Mouse (Mus musculus) forebrain, embryonic 15.5 days (tissue): ENCODE data around the gene Gm49336. TPM values are rescaled to one million over a fixed set of nuclear protein-coding genes. Genes with fewer than 3 reads are reported as not detected.

ENCODE experiments used
- ATAC-seq: fragments of 200-750 bp; cut with Nextera tagmentation; replicated peaks from 2 replicates; pipeline ENCODE4 v1.8.0; 2017; ENCODE audit warnings: mild to moderate bottlenecking, moderate TSS enrichment, moderate library complexity
- H3K27ac ChIP-seq: fragments of 300-500 bp; sonication (generic); replicated peaks from 2 replicates; pipeline ENCODE4 v1.5.1; 2015; ENCODE audit warnings: mild to moderate bottlenecking, inconsistent platforms
- H3K27me3 ChIP-seq: fragments of 300-500 bp; sonication (generic); 2 replicates; pipeline ENCODE4 v1.6.1; 2015; ENCODE audit warnings: inconsistent platforms
- H3K36me3 ChIP-seq: fragments of 300-500 bp; sonication (generic); 2 replicates; pipeline ENCODE4 v1.6.1; 2015; ENCODE audit warnings: mild to moderate bottlenecking, inconsistent platforms
- H3K4me1 ChIP-seq: fragments of 300-500 bp; sonication (generic); 2 replicates; pipeline ENCODE4 v1.6.1; 2015; ENCODE audit warnings: inconsistent platforms
- H3K4me2 ChIP-seq: fragments of 300-500 bp; sonication (generic); replicated peaks from 2 replicates; pipeline ENCODE4 v1.6.1; 2015; ENCODE audit warnings: mild to moderate bottlenecking, inconsistent platforms
- H3K4me3 ChIP-seq: fragments of 300-500 bp; sonication (generic); 2 replicates; pipeline ENCODE4 v1.5.1; 2015; ENCODE audit warnings: mild to moderate bottlenecking, inconsistent platforms
- H3K9ac ChIP-seq: fragments of 300-500 bp; sonication (generic); replicated peaks from 2 replicates; pipeline ENCODE4 v1.6.1; 2015; ENCODE audit warnings: mild to moderate bottlenecking, inconsistent platforms
- H3K9me3 ChIP-seq: fragments of 300-500 bp; sonication (generic); 2 replicates; pipeline ENCODE4 v1.6.1; 2016; ENCODE audit warnings: inconsistent platforms
- WGBS: fragments of 180-500 bp; shearing (Covaris S2); methylation state at CpG from one replicate; pipeline ENCODE4 v1.1.7; 2015; ENCODE audit warnings: mixed read lengths; 5-methylcytosine and 5-hydroxymethylcytosine counted together
- polyA plus RNA-seq: library from polyadenylated mRNA; unstranded; fragments of >200 nt; fragmentation: Nextera tagmentation; extraction: Ambion mirVana; gene quantifications from 2 replicates; pipeline ENCODE4 v1.2.1, GENCODE M21; 2015

Gene Gm49336
- polyA plus RNA-seq = 53.7 and 56.6 TPM in 2 replicates

GRCm38 (mm10) chr14:60251281-60252003 is at the start of gene Gm49336, which contains the start of gene Nupl1:
Gene Gm49336 (minus strand): TSS chr14:60251507.
Gene Nupl1 (minus strand): TSS chr14:60251431.
- Histone ChIP-seq H3K4me1 (peaks cover 26% of the 10 kb centered on the region), H3K9me3 (no peaks in the 10 kb centered on the region), H3K4me2 (peak within 1 kb of the TSS; percentile 81), H3K36me3 (no peaks in the 10 kb centered on the region), H3K27ac (peak within 1 kb of the TSS; percentile 94), H3K27me3 (no peaks in the 10 kb centered on the region), H3K9ac (peak within 1 kb of the TSS; percentile 87), H3K4me3 (peak within 1 kb of the TSS; percentile 86)
- peak; percentile 100 for ATAC-seq
- WGBS = under 1% methylated on average over 62 of the region's 62 CpGs

GRCm38 (mm10) chr14:60301024-60301423 is 49.7 kb upstream of the Gm49336 start:
- Histone ChIP-seq H3K27me3 (no peaks in the 10 kb centered on the region), H3K9me3 (no peaks in the 10 kb centered on the region), H3K4me3 (no peak overlapping the region), H3K9ac (no peak overlapping the region), H3K4me1 (peaks cover 32% of the 10 kb centered on the region), H3K4me2 (no peak overlapping the region), H3K27ac (peak overlapping the region; percentile 65), H3K36me3 (peaks cover 19% of the 10 kb centered on the region)
- ATAC-seq = peak; percentile 60
- WGBS = 11% methylated on average over 6 of the region's 6 CpGs

GRCm38 (mm10) chr14:60300224-60300991 is 49.1 kb upstream of the Gm49336 start:
- peaks cover 19% of the 10 kb centered on the region for H3K36me3 ChIP-seq
- 28% methylated on average over 14 of the region's 14 CpGs for WGBS
- no peak overlapping the region for H3K9ac ChIP-seq
- no peaks in the 10 kb centered on the region for H3K9me3 ChIP-seq
- peaks cover 31% of the 10 kb centered on the region for H3K4me1 ChIP-seq
- H3K4me3 ChIP-seq = no peak overlapping the region
- H3K27me3 ChIP-seq = no peaks in the 10 kb centered on the region
- peak; percentile 41; the same call in 1 of the 2 replicates for ATAC-seq
- no peak overlapping the region for H3K4me2 ChIP-seq
- peak overlapping the region; percentile 65 for H3K27ac ChIP-seq

- no peak overlapping the region for H3K4me2 ChIP-seq
- peaks cover 7% of the 10 kb centered on the region for H3K4me1 ChIP-seq
- WGBS = 90% methylated on average over 1 of the region's 1 CpGs
- H3K4me3 ChIP-seq = no peak overlapping the region
- no peak overlapping the region for H3K9ac ChIP-seq
- H3K27ac ChIP-seq = no peak overlapping the region
- peaks cover 35% of the 10 kb centered on the region; the same call in 1 of the 2 replicates for H3K36me3 ChIP-seq
- H3K9me3 ChIP-seq = no peaks in the 10 kb centered on the region
- no peak for ATAC-seq
- no peaks in the 10 kb centered on the region for H3K27me3 ChIP-seq
These were observed 44.2 kb upstream of the Gm49336 start for GRCm38 (mm10) chr14:60295531-60295930.

- Histone ChIP-seq H3K36me3 (peaks cover 37% of the 10 kb centered on the region), H3K9ac (no peak overlapping the region), H3K4me1 (no peaks in the 10 kb centered on the region), H3K4me2 (no peak overlapping the region), H3K27ac (no peak overlapping the region), H3K4me3 (no peak overlapping the region), H3K27me3 (no peaks in the 10 kb centered on the region), H3K9me3 (no peaks in the 10 kb centered on the region)
- WGBS = 78% methylated on average over 4 of the region's 4 CpGs
- ATAC-seq = no peak
These were observed 39.1 kb upstream of the Gm49336 start for GRCm38 (mm10) chr14:60290363-60290762.

- ATAC-seq = no peak
- no peaks in the 10 kb centered on the region for H3K27me3 ChIP-seq
- no peaks in the 10 kb centered on the region for H3K9me3 ChIP-seq
- H3K9ac ChIP-seq = no peak overlapping the region
- H3K27ac ChIP-seq = no peak overlapping the region
- 90% methylated on average over 7 of the region's 7 CpGs for WGBS
- no peaks in the 10 kb centered on the region for H3K4me1 ChIP-seq
- H3K4me2 ChIP-seq = no peak overlapping the region
- no peak overlapping the region for H3K4me3 ChIP-seq
- H3K36me3 ChIP-seq = peaks cover 28% of the 10 kb centered on the region
These were observed 35.0 kb upstream of the Gm49336 start for GRCm38 (mm10) chr14:60286194-60286863.

GRCm38 (mm10) chr14:60275301-60276276 is 24.3 kb upstream of the Gm49336 start:
- Histone ChIP-seq H3K4me3 (no peak overlapping the region), H3K27me3 (no peaks in the 10 kb centered on the region), H3K4me1 (no peaks in the 10 kb centered on the region), H3K9ac (no peak overlapping the region), H3K9me3 (no peaks in the 10 kb centered on the region), H3K36me3 (peaks cover 5% of the 10 kb centered on the region; the same call in 1 of the 2 replicates), H3K27ac (no peak overlapping the region), H3K4me2 (no peak overlapping the region)
- WGBS = 93% methylated on average over 7 of the region's 7 CpGs
- ATAC-seq = no peak

GRCm38 (mm10) chr14:60273346-60273745 is 22.0 kb upstream of the Gm49336 start:
- no peak overlapping the region for H3K4me2 ChIP-seq
- ATAC-seq = no peak
- H3K36me3 ChIP-seq = peaks cover 5% of the 10 kb centered on the region; the same call in 1 of the 2 replicates
- no peak overlapping the region for H3K4me3 ChIP-seq
- no peaks in the 10 kb centered on the region for H3K27me3 ChIP-seq
- H3K4me1 ChIP-seq = no peaks in the 10 kb centered on the region
- H3K27ac ChIP-seq = no peak overlapping the region
- WGBS = 87% methylated on average over 6 of the region's 6 CpGs
- no peak overlapping the region for H3K9ac ChIP-seq
- no peaks in the 10 kb centered on the region for H3K9me3 ChIP-seq

- no peak overlapping the region for H3K4me2 ChIP-seq
- no peaks in the 10 kb centered on the region for H3K9me3 ChIP-seq
- no peak overlapping the region for H3K9ac ChIP-seq
- no peak for ATAC-seq
- 90% methylated on average over 6 of the region's 6 CpGs for WGBS
- peaks cover 20% of the 10 kb centered on the region for H3K4me1 ChIP-seq
- H3K4me3 ChIP-seq = no peak overlapping the region
- H3K27ac ChIP-seq = no peak overlapping the region
- no peaks in the 10 kb centered on the region for H3K27me3 ChIP-seq
- no peaks in the 10 kb centered on the region for H3K36me3 ChIP-seq
These were observed 18.0 kb upstream of the Gm49336 start for GRCm38 (mm10) chr14:60269333-60269732.

GRCm38 (mm10) chr14:60264990-60265876 is 13.9 kb upstream of the Gm49336 start, which contains the start of gene Mtmr6:
Gene Mtmr6 (plus strand): TSS chr14:60265228.
- Histone ChIP-seq H3K9me3 (no peaks in the 10 kb centered on the region), H3K4me2 (peak within 1 kb of the TSS; percentile 72), H3K9ac (peak within 1 kb of the TSS; percentile 82), H3K27ac (peak within 1 kb of the TSS; percentile 83), H3K27me3 (no peaks in the 10 kb centered on the region), H3K36me3 (no peaks in the 10 kb centered on the region), H3K4me3 (peak within 1 kb of the TSS; percentile 75), H3K4me1 (peaks cover 20% of the 10 kb centered on the region)
- peak; percentile 100 for ATAC-seq
- under 1% methylated on average over 51 of the region's 51 CpGs for WGBS
